Mouse (Mus musculus) ovary, adult 18-20 months (tissue): ENCODE data around the gene Olfr839-ps1.

Source experiments
- DNase-seq: peaks from one replicate; pipeline ENCODE4 v3.0.0; 2022; ENCODE audit warnings: low spot score, mixed read lengths

Gene Olfr839-ps1

DNA sequence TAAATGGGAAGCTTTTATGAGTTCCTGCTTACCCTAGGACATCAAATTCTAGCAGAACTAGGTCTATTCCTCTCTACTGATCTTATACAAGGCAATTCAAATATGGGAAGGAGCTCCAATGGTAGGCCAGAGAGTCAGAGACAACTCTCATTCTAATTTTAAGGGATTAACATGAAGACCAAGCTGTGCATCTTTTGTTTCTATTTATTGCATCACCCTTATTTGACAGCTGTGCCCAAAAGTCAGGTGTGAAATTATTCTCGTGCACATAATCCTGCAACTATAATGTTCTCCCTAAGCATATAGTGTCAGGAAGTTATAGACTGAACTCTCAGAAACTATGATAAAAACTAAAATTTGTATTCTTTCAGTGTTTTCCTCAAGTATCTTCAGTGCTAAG, at the start of gene Olfr839-ps1:
Olfr839-ps1 (minus strand) TSS at position 101 of the 400 bp plus-strand sequence.
- DNase-seq, result no peak

DNA sequence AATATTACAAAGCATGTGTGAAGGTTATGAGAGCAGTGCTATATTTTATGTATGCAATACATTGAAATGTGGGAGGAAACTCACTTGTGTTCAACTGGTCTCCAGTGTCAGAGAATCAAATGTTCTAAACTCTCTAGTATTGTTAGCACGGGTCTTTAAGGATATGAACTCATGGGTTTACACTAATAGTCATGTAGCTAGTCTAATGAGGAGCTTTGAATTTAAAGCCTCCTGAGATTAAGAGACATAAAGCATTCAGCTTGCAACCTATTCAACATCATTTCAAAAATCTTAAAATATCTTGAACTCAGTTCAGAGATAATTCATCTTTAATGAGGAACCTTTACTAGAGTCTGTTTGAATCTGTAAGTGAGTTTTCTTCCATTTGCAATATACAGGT, 41.1 kb downstream of the Olfr839-ps1 start, which contains the start of gene Olfr837:
Olfr837 (plus strand) TSS at position 301 of the 400 bp plus-strand sequence.
- no peak for DNase-seq

DNA sequence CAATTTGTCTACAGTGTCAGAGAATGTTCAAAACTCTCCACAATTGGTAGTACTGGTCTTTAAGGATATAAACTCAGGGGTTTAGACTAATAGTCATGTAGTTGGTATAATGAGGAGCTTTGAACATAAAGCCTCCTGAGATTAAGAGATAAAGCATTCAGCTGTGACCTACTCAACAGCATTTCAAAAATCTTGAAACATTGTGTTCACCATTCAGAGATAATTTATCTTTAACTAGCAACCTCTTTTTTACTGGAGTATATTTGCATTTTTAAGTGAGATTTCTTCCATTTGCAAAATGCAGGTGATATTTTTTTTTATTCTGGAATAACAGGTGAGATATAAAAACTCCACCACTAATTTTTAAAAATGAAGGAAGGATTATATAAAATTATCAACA, 57.0 kb downstream of the Olfr839-ps1 start, which contains the start of gene Olfr836:
Olfr836 (plus strand) TSS at position 301 of the 400 bp plus-strand sequence.
- no peak for DNase-seq
